Mouse (Mus musculus): Measurements from ENCODE around the gene Ankrd13a. TPM values are rescaled to one million over a fixed set of nuclear protein-coding genes. Genes with fewer than 3 reads are reported as not detected.
"Not testable (repeated sequence)": the region's sequence is repeated elsewhere in the genome, so short reads cannot be mapped to it uniquely, and the experiment has no call there.

The Ankrd13a gene
- total and polyA plus RNA-seq, 3 experiments: 110 to 184 (median 180) TPM

DNA sequence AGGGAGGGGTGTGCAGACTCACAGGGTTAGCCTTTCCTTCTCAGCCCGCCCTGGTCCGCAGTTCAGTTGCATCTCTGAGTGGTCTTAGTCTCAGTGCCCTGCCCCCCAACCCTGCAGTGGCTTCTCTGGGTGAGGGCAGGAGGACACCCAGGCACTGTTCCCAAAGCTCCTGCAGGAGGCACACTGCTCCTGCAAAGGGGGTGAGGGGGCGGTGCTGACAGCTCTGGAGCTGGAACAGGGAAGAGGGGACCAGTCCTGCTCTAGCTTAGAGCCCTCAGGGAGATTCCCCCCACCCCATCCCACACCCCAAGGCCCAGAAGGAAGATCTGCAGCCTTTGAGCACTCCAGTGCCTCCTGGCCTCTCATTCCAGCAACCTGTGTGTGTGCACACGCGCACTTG is 68.2 kb downstream of the Ankrd13a start:
- H3K4me1 ChIP-seq (ENCODE audit: control insufficient read depth in 1 of 2, insufficient read depth in 2 of 2, low read length in 2 of 2): no peaks in the 10 kb centered on the region
- TF ChIP-seq MXI1 (IDR thresholded peaks at IDR 0.05; ENCODE audit: low read depth, low read length) (no peak), ZC3H11A (IDR thresholded peaks at IDR 0.05; ENCODE audit: low read depth, low read length) (no peak), NRF1 (IDR thresholded peaks at IDR 0.05; ENCODE audit: insufficient read depth, low read depth, low read length, poor library complexity, severe bottlenecking) (no peak), ZKSCAN1 (IDR thresholded peaks at IDR 0.05; ENCODE audit: low read depth, low read length) (no peak), TAL1 (IDR thresholded peaks at IDR 0.05; ENCODE audit: low read length) (no peak), EP300 (IDR thresholded peaks at IDR 0.05; ENCODE audit: low read depth in 1 of 2, low read length in 2 of 2) (no peak), MEF2A (IDR thresholded peaks at IDR 0.05; ENCODE audit: extremely low read depth, insufficient replicate concordance, low read depth, low read length, poor library complexity, severe bottlenecking) (no peak), CHD2 (IDR thresholded peaks at IDR 0.05; ENCODE audit: low read length) (no peak), SIN3A (IDR thresholded peaks at IDR 0.05; ENCODE audit: low read length) (no peak), TCF12 (IDR thresholded peaks at IDR 0.05; ENCODE audit: low read depth, low read length) (no peak), POLR2AphosphoS5 (IDR thresholded peaks at IDR 0.05; ENCODE audit: borderline replicate concordance, low read depth, low read length) (no peak), ZMIZ1 (IDR thresholded peaks at IDR 0.05; ENCODE audit: low read depth, low read length) (no peak), MAX (IDR thresholded peaks at IDR 0.05; ENCODE audit: low read length) (no peak), ZNF384 (IDR thresholded peaks at IDR 0.05; ENCODE audit: low read depth, low read length) (no peak), TBP (IDR thresholded peaks at IDR 0.05; ENCODE audit: low read depth, low read length) (no peak)
- no peak for DNase-seq (ENCODE audit: low read depth, low spot score)
- H3K27me3 ChIP-seq (ENCODE audit: control insufficient read depth in 1 of 2, insufficient read depth in 2 of 2, low read length in 2 of 2): peaks cover 0 to 4% of the 10 kb centered on the region in 2 experiments; a peak in 3 of 4 replicates
- H3K9ac ChIP-seq (ENCODE audit: control insufficient read depth, low read depth, low read length, poor library complexity, severe bottlenecking): no peak overlapping the region
- H3K4me3 ChIP-seq (ENCODE audit: control insufficient read depth in 1 of 2, insufficient read depth in 1 of 2, low read depth in 2 of 2, low read length in 2 of 2): no peak overlapping the region
- H3K27ac ChIP-seq (ENCODE audit: control insufficient read depth, low read depth, low read length): no peak overlapping the region
- H3K36me3 ChIP-seq (ENCODE audit: control insufficient read depth in 1 of 2, insufficient read depth in 2 of 2, low read length in 2 of 2): no peaks in the 10 kb centered on the region
- no peaks in the 10 kb centered on the region for H3K79me2 ChIP-seq (ENCODE audit: control insufficient read depth, insufficient read depth, low read length, poor library complexity)
- H3K9me3 ChIP-seq (replicated peaks; ENCODE audit: insufficient read depth, low read length): no peaks in the 10 kb centered on the region

DNA sequence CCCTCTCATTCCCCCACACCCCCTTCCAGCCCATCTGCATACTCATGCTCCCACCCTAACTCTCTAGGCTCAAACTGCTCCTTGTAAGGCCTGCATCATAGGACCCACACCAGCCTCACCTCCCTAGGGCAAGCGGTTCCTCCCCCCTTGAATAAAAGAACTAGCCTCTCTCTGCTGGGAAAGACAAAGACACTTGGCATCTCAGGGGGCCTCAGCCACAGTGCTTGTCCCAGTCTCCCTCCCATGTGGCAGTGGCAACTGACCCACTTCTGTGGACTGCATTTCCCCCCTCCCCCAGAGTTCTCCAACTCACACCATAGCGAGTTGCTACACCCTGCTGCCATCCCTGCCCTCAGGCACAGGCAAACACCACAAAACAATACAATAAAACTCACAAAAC is 69.9 kb downstream of the Ankrd13a start:
- not testable (repeated sequence) for H3K27ac ChIP-seq (ENCODE audit: control insufficient read depth, low read depth, low read length); H3K36me3 ChIP-seq (ENCODE audit: control insufficient read depth in 1 of 2, insufficient read depth in 2 of 2, low read length in 2 of 2); H3K27me3 ChIP-seq (ENCODE audit: control insufficient read depth in 1 of 2, insufficient read depth in 2 of 2, low read length in 2 of 2); H3K4me1 ChIP-seq (ENCODE audit: control insufficient read depth in 1 of 2, insufficient read depth in 2 of 2, low read length in 2 of 2); H3K9me3 ChIP-seq (replicated peaks; ENCODE audit: insufficient read depth, low read length); H3K79me2 ChIP-seq (ENCODE audit: control insufficient read depth, insufficient read depth, low read length, poor library complexity); H3K9ac ChIP-seq (ENCODE audit: control insufficient read depth, low read depth, low read length, poor library complexity, severe bottlenecking); DNase-seq (ENCODE audit: low read depth, low spot score); H3K4me3 ChIP-seq (ENCODE audit: control insufficient read depth in 1 of 2, insufficient read depth in 1 of 2, low read depth in 2 of 2, low read length in 2 of 2)

Measured in MEL (cell line).